Mouse (Mus musculus): ENCODE measurements around the gene Kcnd3.

Kcnd3 gene

GRCm38 (mm10) chr3:105451627-105452555 is at the start of gene Kcnd3:
Kcnd3 (plus strand) TSS chr3:105452330.
- DNase-seq (ENCODE audit: low spot score), result no peak

DNA sequence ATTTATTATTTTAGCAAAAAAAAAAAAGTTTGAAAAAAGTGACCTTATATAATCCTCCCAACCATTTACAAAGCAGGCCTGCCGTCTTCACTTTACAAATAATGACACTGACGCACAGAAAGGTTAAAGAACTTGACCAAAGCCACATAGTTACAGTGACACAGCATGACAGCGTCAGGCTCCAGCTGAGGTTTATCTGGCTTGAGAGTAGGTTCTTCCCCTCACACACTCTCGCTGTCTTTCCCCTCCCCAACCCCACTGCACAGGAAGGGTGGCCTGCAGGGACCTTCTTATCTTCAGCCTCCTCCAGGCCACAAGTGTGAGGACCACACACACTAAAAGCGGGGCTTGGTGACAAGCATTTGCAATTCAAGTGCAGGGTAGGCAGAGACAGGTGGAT is 49.5 kb upstream of the Kcnd3 start:
- no peak for DNase-seq (ENCODE audit: low spot score)

DNA sequence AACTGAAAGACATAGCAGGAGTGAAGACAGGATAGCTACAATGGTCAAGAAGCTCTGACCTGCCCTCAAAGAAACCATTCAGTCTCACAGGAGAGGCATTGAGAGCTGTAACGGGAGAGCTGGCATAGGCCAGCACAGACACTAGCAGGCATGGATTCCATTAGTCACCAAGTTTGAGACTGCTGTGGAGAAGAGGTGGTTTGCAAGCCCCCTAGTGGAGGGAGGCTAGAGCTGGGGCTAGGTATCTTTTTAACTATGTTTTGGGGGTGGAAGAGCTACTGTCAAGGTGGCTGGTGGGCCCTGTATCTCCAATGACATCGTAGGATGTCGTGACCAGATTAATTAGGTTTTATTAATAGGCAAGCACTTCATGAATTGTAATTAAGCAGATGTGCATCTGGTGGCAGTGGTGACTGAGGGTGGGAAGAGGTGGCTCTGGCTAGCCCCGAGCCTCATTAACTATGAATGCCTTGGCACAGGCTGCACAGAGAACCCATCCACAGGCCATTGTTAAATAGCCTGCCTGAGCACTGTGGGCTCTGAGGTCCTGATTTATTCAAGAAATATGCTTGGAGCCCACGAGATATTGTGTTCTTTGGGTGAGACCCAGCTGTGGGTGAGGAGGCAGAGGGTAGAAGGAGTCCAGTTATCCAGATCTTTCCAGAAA is 48.6 kb upstream of the Kcnd3 start:
- DNase-seq (ENCODE audit: low spot score), result no peak

DNA sequence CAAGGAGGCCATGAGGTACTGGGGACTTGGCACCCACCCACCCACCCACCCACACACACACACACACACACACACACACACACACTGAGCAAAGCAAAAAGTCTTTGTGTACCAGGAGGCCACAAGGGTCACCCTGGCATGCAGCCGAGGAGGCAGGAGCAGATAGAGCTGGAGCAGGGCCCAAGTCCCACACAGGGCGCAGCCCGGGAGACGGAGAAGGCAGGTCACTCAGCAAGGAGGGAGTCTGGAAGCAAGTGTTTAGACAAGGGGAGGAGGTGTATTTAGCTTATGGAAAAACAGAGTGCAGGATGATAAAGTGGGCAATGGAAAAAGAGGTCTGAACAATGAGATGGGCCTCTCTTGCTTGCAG is 48.1 kb upstream of the Kcnd3 start:
- DNase-seq (ENCODE audit: low spot score), result no peak

- DNase-seq (ENCODE audit: low spot score), result no peak
These were observed 46.6 kb upstream of the Kcnd3 start for GRCm38 (mm10) chr3:105405516-105405915.

DNA sequence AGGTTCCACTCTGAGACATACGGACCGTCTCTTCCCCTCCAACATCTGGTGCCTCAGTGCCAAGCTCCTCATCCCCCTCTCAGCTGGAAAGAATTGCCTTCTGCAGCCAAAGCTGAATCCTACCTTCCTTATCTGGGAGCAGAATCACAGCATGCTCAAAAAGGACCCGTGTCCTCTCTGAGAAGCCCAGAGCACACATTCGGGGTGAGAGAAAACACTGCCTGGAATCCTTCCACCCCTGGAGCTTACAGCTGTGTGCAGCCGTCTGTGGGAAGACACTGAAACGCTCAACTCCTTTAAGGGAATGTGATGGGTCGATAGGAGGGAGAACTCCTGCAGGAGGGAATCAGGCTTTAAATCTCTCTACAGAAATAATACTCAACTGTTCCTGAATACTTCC is 46.1 kb upstream of the Kcnd3 start:
- DNase-seq (ENCODE audit: low spot score), result no peak

- DNase-seq (ENCODE audit: low spot score), result no peak
These were observed 43.9 kb upstream of the Kcnd3 start for GRCm38 (mm10) chr3:105408211-105408610.

- DNase-seq (ENCODE audit: low spot score), result no peak
These were observed 41.3 kb upstream of the Kcnd3 start for GRCm38 (mm10) chr3:105410810-105411209.

DNA sequence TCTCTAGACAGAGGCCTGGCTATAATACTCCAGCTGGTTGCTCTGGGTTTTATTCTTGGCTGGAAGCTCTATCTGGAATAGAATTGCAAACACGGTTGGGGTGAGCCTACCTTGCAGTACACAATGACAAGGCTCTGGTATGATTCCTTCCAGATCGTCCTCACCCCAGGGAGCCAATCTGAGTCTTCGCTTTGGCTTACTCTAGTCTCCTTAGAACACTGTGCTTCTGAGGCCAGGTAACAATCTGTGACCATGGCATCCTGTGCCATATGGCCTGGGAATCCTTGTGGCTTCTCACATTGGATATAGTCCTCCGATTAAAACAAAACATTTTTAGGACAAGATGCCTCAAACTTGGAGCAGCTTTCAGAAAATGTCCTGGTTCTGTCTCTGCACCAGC is 40.4 kb upstream of the Kcnd3 start:
- no peak for DNase-seq (ENCODE audit: low spot score)

DNA sequence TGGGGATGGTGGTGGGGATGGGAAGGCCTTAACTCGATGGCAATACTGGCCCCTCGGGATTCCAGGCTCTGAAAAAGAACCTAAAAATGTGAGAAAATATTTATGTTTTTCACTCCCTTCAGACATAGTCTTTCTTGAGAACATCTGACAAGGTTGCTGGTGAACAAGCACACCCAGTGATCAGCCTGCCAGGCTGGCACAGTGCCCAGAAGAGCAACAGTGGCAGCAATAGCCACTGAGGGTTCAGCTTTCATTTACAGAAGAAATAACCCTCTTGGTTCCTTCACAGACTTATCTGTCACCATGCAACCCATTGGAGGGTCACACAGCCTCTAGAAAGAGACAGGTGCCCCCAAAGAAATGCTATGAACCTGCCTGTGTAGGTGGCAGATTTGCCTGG is 39.9 kb upstream of the Kcnd3 start:
- no peak for DNase-seq (ENCODE audit: low spot score)

DNA sequence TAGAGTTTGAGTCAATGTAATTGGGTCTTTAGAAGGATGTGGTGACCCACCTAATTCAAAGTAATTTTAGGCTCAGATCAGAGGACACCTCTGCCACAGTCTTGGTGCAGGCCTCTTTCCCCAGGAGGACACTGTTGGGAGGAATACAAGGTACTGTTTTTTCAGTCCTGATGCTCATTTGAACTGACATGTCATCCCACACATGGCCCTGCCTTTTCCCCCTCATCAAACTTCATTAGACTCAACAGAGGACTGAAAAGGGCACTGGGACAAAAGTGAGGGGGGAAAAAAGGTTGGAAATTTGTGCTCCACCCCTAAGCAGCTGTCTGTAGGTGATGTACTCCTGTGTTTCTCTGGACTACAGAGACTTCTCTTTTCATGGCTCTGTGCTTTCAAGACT is 39.4 kb upstream of the Kcnd3 start:
- DNase-seq (ENCODE audit: low spot score), result no peak

- DNase-seq (ENCODE audit: low spot score), result no peak
These were observed 33.7 kb upstream of the Kcnd3 start for GRCm38 (mm10) chr3:105418441-105418840.

- DNase-seq (ENCODE audit: low spot score), result no peak
These were observed 29.7 kb upstream of the Kcnd3 start for GRCm38 (mm10) chr3:105422391-105422790.

DNA sequence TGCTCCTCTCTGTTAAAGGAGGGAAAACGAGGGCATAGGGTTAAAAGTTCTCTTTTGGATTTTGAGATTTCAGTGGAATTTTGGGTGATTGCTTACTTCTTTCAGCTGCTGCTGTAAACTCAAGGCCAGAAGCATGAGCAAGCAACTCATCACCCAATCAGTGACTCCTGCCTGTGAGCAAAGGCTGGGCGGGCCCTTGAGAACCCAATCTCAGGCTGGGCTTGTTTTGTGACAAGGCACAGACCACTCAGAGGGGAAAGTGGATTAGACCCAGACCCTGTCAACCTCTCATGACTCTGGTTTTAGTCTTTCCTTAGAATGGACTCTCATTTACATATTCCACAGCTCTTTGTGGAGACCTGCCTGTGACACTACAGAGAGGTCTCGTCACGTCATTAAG is 28.7 kb upstream of the Kcnd3 start:
- no peak for DNase-seq (ENCODE audit: low spot score)

- no peak for DNase-seq (ENCODE audit: low spot score)
These were observed 23.5 kb upstream of the Kcnd3 start for GRCm38 (mm10) chr3:105428586-105428985.

DNA sequence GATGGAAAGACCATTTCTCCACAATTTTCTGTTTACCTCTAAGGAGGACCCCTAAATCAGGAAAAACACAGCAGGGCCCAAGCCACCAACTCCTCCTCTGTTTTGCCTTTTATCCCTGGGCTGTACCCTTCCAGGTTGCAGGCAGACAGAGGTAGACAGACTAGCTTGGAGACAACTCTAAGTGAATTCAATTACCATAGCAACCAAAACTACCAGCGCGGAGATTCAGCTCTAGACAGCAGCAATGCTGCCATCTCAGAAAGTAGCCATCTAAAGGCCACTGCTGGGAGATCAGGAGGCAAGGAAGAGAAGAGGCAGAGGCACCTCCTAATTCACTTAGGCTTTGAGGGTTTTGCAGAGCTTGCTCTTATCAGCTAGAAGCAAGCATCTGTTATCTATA is 15.7 kb upstream of the Kcnd3 start:
- DNase-seq (ENCODE audit: low spot score), result no peak

- no peak for DNase-seq (ENCODE audit: low spot score)
These were observed 15.2 kb upstream of the Kcnd3 start for GRCm38 (mm10) chr3:105436971-105437370.

GRCm38 (mm10) chr3:105440873-105441495 is 11.1 kb upstream of the Kcnd3 start:
- DNase-seq (ENCODE audit: low spot score), result no peak

DNA sequence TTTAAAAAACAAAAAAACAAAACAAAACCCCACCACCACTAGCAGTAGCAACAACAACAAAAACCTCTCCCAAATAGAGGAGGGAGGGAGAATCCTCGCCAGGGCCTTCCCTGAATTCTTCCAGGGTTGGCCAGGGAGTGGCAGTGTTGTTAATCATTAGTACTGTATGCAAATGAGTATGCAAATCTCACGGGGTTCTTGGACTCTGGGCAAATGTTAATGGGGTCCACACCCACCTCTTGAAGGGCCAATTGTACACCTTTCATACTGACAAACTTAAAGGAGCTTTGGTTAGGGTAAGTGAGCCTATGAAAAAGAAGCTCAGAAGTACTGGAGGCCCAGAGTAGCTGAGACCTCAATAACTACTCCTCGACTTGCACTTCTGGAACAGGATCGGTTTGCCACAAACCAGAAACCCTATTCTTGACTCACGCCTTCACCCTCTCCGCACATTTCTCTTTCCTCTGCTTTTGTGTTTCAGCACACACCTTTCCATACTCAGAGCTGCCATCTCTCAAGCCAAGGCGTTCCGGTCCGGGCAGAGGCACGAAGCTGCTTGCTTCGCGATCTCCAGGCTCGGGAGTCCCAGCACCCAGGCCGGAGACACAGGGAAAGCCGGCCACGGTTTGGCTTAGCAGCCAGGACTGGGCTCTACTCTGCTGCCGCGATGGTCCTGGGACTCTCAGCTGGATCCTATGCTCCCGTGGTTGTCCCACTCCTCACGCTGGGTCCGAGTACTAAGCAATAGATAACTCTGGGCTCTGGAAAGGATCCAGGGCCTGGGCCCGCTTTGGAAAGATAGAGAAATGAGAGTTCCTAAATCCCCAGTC is 1.3 kb upstream of the Kcnd3 start:
- no peak for DNase-seq (ENCODE audit: low spot score)

- DNase-seq (ENCODE audit: low spot score), result no peak
These were observed 555 bp downstream of the Kcnd3 start for GRCm38 (mm10) chr3:105452556-105453213.

DNA sequence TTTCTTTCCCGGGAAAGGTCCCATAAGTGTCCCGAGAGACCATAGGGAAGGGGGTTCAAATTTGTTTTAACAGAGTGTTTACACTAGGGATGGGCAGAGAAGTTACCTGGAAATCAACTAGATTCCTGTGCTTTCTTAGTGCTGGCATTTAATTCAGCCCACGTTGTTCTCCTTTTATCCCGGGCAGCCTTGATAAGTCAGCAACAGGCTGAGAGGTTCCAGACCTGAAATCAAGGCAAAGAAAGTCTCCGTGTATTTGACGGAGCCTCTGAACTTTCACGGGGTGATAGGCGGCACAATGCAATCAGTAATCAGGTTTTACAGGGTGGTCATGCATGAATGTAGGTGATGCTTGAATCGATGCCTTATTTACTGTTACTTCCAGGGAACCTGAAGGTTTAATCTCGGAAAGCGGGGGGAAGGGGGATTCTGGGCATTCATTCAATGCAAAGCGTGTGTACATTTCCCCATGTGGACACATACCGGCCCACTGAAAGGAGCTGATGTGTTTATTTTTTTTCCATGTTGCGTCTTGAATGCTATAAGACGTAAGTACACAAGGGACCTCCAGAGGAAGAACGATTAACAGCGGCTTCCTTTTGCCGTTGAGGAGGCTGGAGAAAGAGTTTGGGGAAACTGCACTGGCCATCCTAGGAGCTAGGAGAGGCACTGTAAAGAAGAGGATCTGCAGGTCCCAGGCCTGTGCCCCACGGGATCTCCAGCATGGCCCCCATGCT is 1.3 kb downstream of the Kcnd3 start:
- DNase-seq (ENCODE audit: low spot score), result no peak

Measured in spleen, adult 12 weeks (tissue).